Comparison of ENCODE assay signal across 21 mouse cellular contexts in genomic region chr1:58235405-58235804, GRCm38 (mm10). TPM values are rescaled to one million over a fixed set of nuclear protein-coding genes. Genes with fewer than 3 reads are reported as not detected.
DNase-seq lines count a peak whose midpoint lies in the region; ATAC-seq and TF ChIP-seq lines count a peak whose summit lies in the region.
"Had no signal": no experiment of that assay in that cellular context is flagged by ENCODE, and none has a peak within 500 bp of the region (broad histone marks: within the 10 kb centered on the region; RNA-seq: fewer than 3 reads in every experiment).

No protein-coding gene starts in this region.

- 48% methylated on average over 5 of the region's 5 CpGs for WGBS in midbrain, postnatal 0 days
- WGBS in midbrain, embryonic 16.5 days = 54% methylated on average over 5 of the region's 5 CpGs
- WGBS in small intestine, adult 2 months = 47% methylated on average over 5 of the region's 5 CpGs
- 56% methylated on average over 5 of the region's 5 CpGs for WGBS in hindbrain, embryonic 14.5 days

- H3K27me3 ChIP-seq in midbrain, postnatal 0 days (ENCODE audit: insufficient read depth, low read length) = no peaks in the 10 kb centered on the region
- no peaks in the 10 kb centered on the region for H3K27me3 ChIP-seq in midbrain, embryonic 16.5 days (ENCODE audit: control insufficient read depth, insufficient read depth, low read depth, low read length)
- H3K27me3 ChIP-seq in small intestine, adult 2 months (ENCODE audit: control insufficient read depth, insufficient read depth, low read length) = no peaks in the 10 kb centered on the region
- no peaks in the 10 kb centered on the region for H3K27me3 ChIP-seq in hindbrain, embryonic 14.5 days (ENCODE audit: control insufficient read depth, insufficient read depth, low read length)
- H3K27me3 ChIP-seq: liver, embryonic 15.5 days had no signal

- H3K4me3 ChIP-seq in layer of hippocampus, adult 2 months = no peak overlapping the region
- no peak overlapping the region for H3K4me3 ChIP-seq in midbrain, postnatal 0 days (ENCODE audit: low read depth, low read length)
- no peak overlapping the region for H3K4me3 ChIP-seq in midbrain, embryonic 16.5 days (ENCODE audit: low read depth, low read length)
- H3K4me3 ChIP-seq in small intestine, adult 2 months (ENCODE audit: low read depth, low read length) = no peak overlapping the region
- H3K4me3 ChIP-seq in hindbrain, embryonic 14.5 days (replicated peaks; ENCODE audit: low read length) = no peak overlapping the region
- H3K4me3 ChIP-seq: liver, embryonic 15.5 days had no signal

- H3K4me1 ChIP-seq in midbrain, postnatal 0 days (ENCODE audit: insufficient read depth, low read length) = no peaks in the 10 kb centered on the region
- no peaks in the 10 kb centered on the region for H3K4me1 ChIP-seq in midbrain, embryonic 16.5 days (ENCODE audit: control insufficient read depth, insufficient read depth, low read length)
- peaks cover 10% of the 10 kb centered on the region; the same call in 1 of the 2 replicates for H3K4me1 ChIP-seq in small intestine, adult 2 months (ENCODE audit: control insufficient read depth, insufficient read depth, insufficient read length, low read length)
- H3K4me1 ChIP-seq in hindbrain, embryonic 14.5 days (replicated peaks; ENCODE audit: control insufficient read depth, insufficient read depth, low read length) = no peaks in the 10 kb centered on the region
- H3K4me1 ChIP-seq: liver, embryonic 15.5 days had no signal

- TF ChIP-seq CTCF in layer of hippocampus, adult 2 months (conservative IDR thresholded peaks at IDR 0.05) = peak; percentile 66
- TF ChIP-seq CTCF in midbrain, postnatal 0 days (IDR thresholded peaks at IDR 0.05) = peak; percentile 47
- TF ChIP-seq CTCF in small intestine, adult 2 months (IDR thresholded peaks at IDR 0.05; ENCODE audit: extremely low read depth, insufficient read length, insufficient replicate concordance, low read depth, low read length) = peak; percentile 20; the same call in 1 of the 2 replicates

- no peaks in the 10 kb centered on the region for H3K36me3 ChIP-seq in midbrain, postnatal 0 days (ENCODE audit: insufficient read depth, low read length)
- no peaks in the 10 kb centered on the region for H3K36me3 ChIP-seq in midbrain, embryonic 16.5 days (ENCODE audit: control insufficient read depth, insufficient read depth, low read length)
- H3K36me3 ChIP-seq in small intestine, adult 2 months (ENCODE audit: control insufficient read depth, insufficient read depth, low read length) = no peaks in the 10 kb centered on the region
- H3K36me3 ChIP-seq in hindbrain, embryonic 14.5 days (replicated peaks; ENCODE audit: control insufficient read depth, insufficient read depth) = no peaks in the 10 kb centered on the region
- H3K36me3 ChIP-seq: liver, embryonic 15.5 days had no signal

- ATAC-seq in CD4-positive, CD25-positive, alpha-beta regulatory T cell, adult 4 months = no peak
- no peak for ATAC-seq in midbrain, postnatal 0 days (ENCODE audit: low FRiP score)
- no peak for ATAC-seq in midbrain, embryonic 16.5 days
- ATAC-seq in hindbrain, embryonic 14.5 days (ENCODE audit: low FRiP score) = no peak
- ATAC-seq: forebrain, embryonic 14.5 days had no signal

- no peak overlapping the region for H3K9ac ChIP-seq in midbrain, postnatal 0 days (replicated peaks; ENCODE audit: low read length, poor library complexity, severe bottlenecking)
- no peak overlapping the region for H3K9ac ChIP-seq in midbrain, embryonic 16.5 days (ENCODE audit: low read depth, low read length)
- no peak overlapping the region for H3K9ac ChIP-seq in hindbrain, embryonic 14.5 days
- H3K9ac ChIP-seq: liver, embryonic 15.5 days had no signal

- no peak for TF ChIP-seq POLR2A in small intestine, adult 2 months (IDR thresholded peaks at IDR 0.05; ENCODE audit: low read depth, low read length)

- H3K27ac ChIP-seq in layer of hippocampus, adult 2 months = no peak overlapping the region
- H3K27ac ChIP-seq in midbrain, postnatal 0 days (ENCODE audit: low read depth, low read length) = no peak overlapping the region
- no peak overlapping the region for H3K27ac ChIP-seq in midbrain, embryonic 16.5 days (ENCODE audit: low read length)
- H3K27ac ChIP-seq in small intestine, adult 2 months (ENCODE audit: insufficient read depth, low read depth, low read length) = no peak overlapping the region
- no peak overlapping the region for H3K27ac ChIP-seq in hindbrain, embryonic 14.5 days
- H3K27ac ChIP-seq: liver, embryonic 15.5 days had no signal

- DNase-seq in CD4-positive, CD25-positive, alpha-beta regulatory T cell, adult 2 months (ENCODE audit: low read depth, low spot score) = peak; percentile 9
- no peak for DNase-seq in layer of hippocampus, adult 2 months (ENCODE audit: low spot score in 2 of 2)
- DNase-seq in layer of hippocampus, postnatal 25 days (ENCODE audit: extremely low spot score in 1 of 2, low spot score in 1 of 2) = no peak
- DNase-seq in midbrain, postnatal 0 days (ENCODE audit: low spot score) = no peak
- no peak for DNase-seq in hindbrain, embryonic 14.5 days (ENCODE audit: low spot score)
- DNase-seq: adrenal gland, adult 8-10 months; cerebellum, adult 9-10 months; embryo, embryonic 11 days; heart, postnatal 14 days; kidney, postnatal 10 days; thymus, postnatal 25 days had no signal

- H3K4me2 ChIP-seq in midbrain, postnatal 0 days (ENCODE audit: low read depth, low read length, poor library complexity, severe bottlenecking) = no peak overlapping the region
- no peak overlapping the region for H3K4me2 ChIP-seq in midbrain, embryonic 16.5 days (ENCODE audit: low read length)
- no peak overlapping the region for H3K4me2 ChIP-seq in hindbrain, embryonic 14.5 days (replicated peaks)
- H3K4me2 ChIP-seq: liver, embryonic 15.5 days had no signal

- no peaks in the 10 kb centered on the region for H3K9me3 ChIP-seq in midbrain, postnatal 0 days (ENCODE audit: low read length)
- no peaks in the 10 kb centered on the region for H3K9me3 ChIP-seq in midbrain, embryonic 16.5 days (replicated peaks; ENCODE audit: control insufficient read depth, low read length, poor library complexity, severe bottlenecking)
- no peaks in the 10 kb centered on the region for H3K9me3 ChIP-seq in hindbrain, embryonic 14.5 days (ENCODE audit: control insufficient read depth, low read length)
- H3K9me3 ChIP-seq: liver, embryonic 15.5 days had no signal

RNA-seq across cellular contexts. Expression of gene Aox4, which starts 25.2 kb away (rescaled TPM):
- polyA plus RNA-seq in CD4-positive, CD25-positive, alpha-beta regulatory T cell, adult 4 months (2017; shearing (Covaris generic)) = under 1 TPM in 1 of 2 experiments, not detected in 1; 0.24 TPM
- 1 to 10 TPM; 2.2 to 2.5 TPM for total RNA-seq in layer of hippocampus, adult 2 months (2021)
- total RNA-seq in layer of hippocampus, postnatal 25 days (2021) = 1 to 10 TPM; 1.6 to 2.2 TPM
- 0.05 and 0.71 TPM in 2 replicates for total RNA-seq in midbrain, postnatal 0 days (2014; rRNA removed)
- 0.21 and 0.45 TPM in 2 replicates for polyA plus RNA-seq in midbrain, postnatal 0 days (2015; fragmentation: Nextera tagmentation; extraction: Ambion mirVana)
- polyA plus RNA-seq in midbrain, embryonic 16.5 days (2015; fragmentation: Nextera tagmentation; extraction: Ambion mirVana) = 0.28 and 0.53 TPM in 2 replicates
- 0.03 TPM in 1 of 2 replicates, not detected in the other for polyA plus RNA-seq in small intestine, adult 2 months (2012; rRNA removed)
- 0.39 and 0.54 TPM in 2 replicates for polyA plus RNA-seq in hindbrain, embryonic 14.5 days (2014; fragmentation: Nextera tagmentation; extraction: Ambion mirVana)
- total RNA-seq: adrenal gland, adult 8-10 months; heart, adult 8-10 months; heart, postnatal 14 days; megakaryocyte, adult 5-6 weeks; monocyte, adult 5-6 weeks had no signal

RNA-seq across cellular contexts. Expression of gene Aox2, which starts 42.7 kb away (rescaled TPM):
- under 1 TPM in 1 of 2 experiments, not detected in 1; 0.10 TPM for polyA plus RNA-seq in CD4-positive, CD25-positive, alpha-beta regulatory T cell, adult 4 months (2017; shearing (Covaris generic))
- not detected for total RNA-seq in layer of hippocampus, adult 2 months (2021)
- total RNA-seq in layer of hippocampus, postnatal 25 days (2021) = not detected
- total RNA-seq in midbrain, postnatal 0 days (2014; rRNA removed) = 0.16 TPM in 1 of 2 replicates, not detected in the other
- polyA plus RNA-seq in midbrain, postnatal 0 days (2015; fragmentation: Nextera tagmentation; extraction: Ambion mirVana) = 0.05 TPM in 1 of 2 replicates, not detected in the other
- polyA plus RNA-seq in midbrain, embryonic 16.5 days (2015; fragmentation: Nextera tagmentation; extraction: Ambion mirVana) = 0.03 and 0.05 TPM in 2 replicates
- polyA plus RNA-seq in small intestine, adult 2 months (2012; rRNA removed) = 0.01 TPM in 1 of 2 replicates, not detected in the other
- 0.05 TPM in 1 of 2 replicates, not detected in the other for polyA plus RNA-seq in hindbrain, embryonic 14.5 days (2014; fragmentation: Nextera tagmentation; extraction: Ambion mirVana)
- total RNA-seq: heart, adult 8-10 months; left cerebral cortex, postnatal 25 days; monocyte, adult 5-6 weeks had no signal
- polyA plus RNA-seq: forebrain, embryonic 14.5 days; liver, embryonic 15.5 days; neural tube, embryonic 14.5 days had no signal
